Comparison of ENCODE assay signal across 9 mouse cellular contexts in the genomic region with DNA sequence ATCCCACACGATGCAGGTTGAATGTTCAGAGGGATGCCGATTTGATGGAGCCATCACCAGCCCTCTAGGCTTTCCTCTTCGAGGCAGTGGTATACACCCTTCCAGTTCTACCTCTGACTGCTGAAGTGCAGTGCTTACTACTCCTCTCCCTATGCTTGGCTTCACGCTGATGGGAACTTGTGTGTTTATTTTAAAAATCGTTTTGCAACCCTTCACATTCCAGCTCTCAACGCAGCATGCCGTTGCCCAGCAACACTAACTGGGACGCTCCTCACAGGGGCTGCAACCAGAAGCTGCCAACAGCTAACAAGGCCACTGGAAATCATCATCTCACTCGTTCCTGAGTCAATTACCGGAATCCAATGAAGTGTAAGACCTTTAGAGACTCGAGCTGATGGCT.
DNase-seq lines count a peak whose midpoint lies in the region; ATAC-seq lines count a peak whose summit lies in the region.
"Had no signal": no experiment of that assay in that cellular context is flagged by ENCODE, and none has a peak within 500 bp of the region (broad histone marks: within the 10 kb centered on the region; RNA-seq: fewer than 3 reads in every experiment).

No protein-coding gene starts in this region.

- ATAC-seq in kidney, embryonic 15.5 days (replicated peaks; ENCODE audit: low FRiP score) = peak; percentile 58; the same call in 1 of the 2 replicates
- ATAC-seq in hindbrain, embryonic 15.5 days (ENCODE audit: low FRiP score, low read depth) = peak; percentile 71; the same call in 1 of the 2 replicates
- peak; percentile 97 for ATAC-seq in lung, embryonic 16.5 days (ENCODE audit: low read depth)
- ATAC-seq in erythroid progenitor cell, adult 5-6 weeks (replicated peaks; ENCODE audit: low FRiP score, poor library complexity, severe bottlenecking) = no peak
- no peak for ATAC-seq in activated CD4-positive, CD25-positive, alpha-beta regulatory T cell, adult 4 months

- H3K27me3 ChIP-seq in kidney, embryonic 15.5 days = no peaks in the 10 kb centered on the region
- H3K27me3 ChIP-seq in hindbrain, embryonic 15.5 days = no peaks in the 10 kb centered on the region
- H3K27me3 ChIP-seq in lung, embryonic 16.5 days (ENCODE audit: control insufficient read depth, insufficient read depth, low read depth, low read length) = no peaks in the 10 kb centered on the region
- H3K27me3 ChIP-seq: midbrain, embryonic 12.5 days had no signal

- H3K4me3 ChIP-seq in kidney, embryonic 15.5 days (replicated peaks) = no peak overlapping the region
- H3K4me3 ChIP-seq in hindbrain, embryonic 15.5 days = no peak overlapping the region
- H3K4me3 ChIP-seq in lung, embryonic 16.5 days (ENCODE audit: low read length) = no peak overlapping the region
- H3K4me3 ChIP-seq: midbrain, embryonic 12.5 days had no signal

- H3K27ac ChIP-seq in kidney, embryonic 15.5 days = no peak overlapping the region
- H3K27ac ChIP-seq in hindbrain, embryonic 15.5 days (replicated peaks) = no peak overlapping the region
- H3K27ac ChIP-seq in lung, embryonic 16.5 days (ENCODE audit: low read length) = no peak overlapping the region
- H3K27ac ChIP-seq: midbrain, embryonic 12.5 days had no signal

- H3K4me1 ChIP-seq in kidney, embryonic 15.5 days = no peaks in the 10 kb centered on the region
- peaks cover 6% of the 10 kb centered on the region; the same call in 1 of the 2 replicates for H3K4me1 ChIP-seq in hindbrain, embryonic 15.5 days (replicated peaks)
- H3K4me1 ChIP-seq in lung, embryonic 16.5 days (replicated peaks; ENCODE audit: control insufficient read depth, insufficient read depth, low read length) = no peaks in the 10 kb centered on the region; the same call in 1 of the 2 replicates

- H3K9me3 ChIP-seq in kidney, embryonic 15.5 days (replicated peaks) = no peaks in the 10 kb centered on the region
- H3K9me3 ChIP-seq in hindbrain, embryonic 15.5 days = no peaks in the 10 kb centered on the region
- H3K9me3 ChIP-seq in lung, embryonic 16.5 days (ENCODE audit: control insufficient read depth, low read length) = no peaks in the 10 kb centered on the region
- H3K9me3 ChIP-seq: midbrain, embryonic 12.5 days had no signal

- no peak overlapping the region for H3K4me2 ChIP-seq in kidney, embryonic 15.5 days
- peak overlapping the region; percentile 21 for H3K4me2 ChIP-seq in hindbrain, embryonic 15.5 days
- H3K4me2 ChIP-seq in lung, embryonic 16.5 days (ENCODE audit: low read depth, low read length) = peak overlapping the region; percentile 34
- H3K4me2 ChIP-seq: midbrain, embryonic 12.5 days had no signal

- DNase-seq in kidney, adult 9 months = no peak
- DNase-seq in fibroblast of lung, adult 2 months (ENCODE audit: low read depth) = peak; percentile 45
- DNase-seq in yolk sac, embryonic 10.5 days (ENCODE audit: low spot score) = peak; percentile 40

- no peak overlapping the region for H3K9ac ChIP-seq in kidney, embryonic 15.5 days
- H3K9ac ChIP-seq in hindbrain, embryonic 15.5 days = no peak overlapping the region
- no peak overlapping the region for H3K9ac ChIP-seq in lung, embryonic 16.5 days (ENCODE audit: low read length)
- H3K9ac ChIP-seq: midbrain, embryonic 12.5 days had no signal

- WGBS in kidney, embryonic 15.5 days = 65% methylated on average over 11 of the region's 11 CpGs
- WGBS in hindbrain, embryonic 15.5 days = 30% methylated on average over 11 of the region's 11 CpGs
- WGBS in lung, embryonic 16.5 days = 21% methylated on average over 11 of the region's 11 CpGs

- no peaks in the 10 kb centered on the region for H3K36me3 ChIP-seq in kidney, embryonic 15.5 days
- no peaks in the 10 kb centered on the region for H3K36me3 ChIP-seq in hindbrain, embryonic 15.5 days
- H3K36me3 ChIP-seq in lung, embryonic 16.5 days (ENCODE audit: control insufficient read depth, insufficient read depth, low read length) = no peaks in the 10 kb centered on the region
- H3K36me3 ChIP-seq: midbrain, embryonic 12.5 days had no signal

Comparison
In these comparisons a context has a peak if more than half of its experiments do, and no peak if none do; other contexts are left out.
1. ATAC-seq: peak in kidney, embryonic 15.5 days (single experiment), hindbrain, embryonic 15.5 days (single experiment) and lung, embryonic 16.5 days (single experiment); none in erythroid progenitor cell, adult 5-6 weeks (single experiment) and activated CD4-positive, CD25-positive, alpha-beta regulatory T cell, adult 4 months (single experiment).